Mouse (Mus musculus) heart, adult 11 months (tissue): ENCODE measurements at regions not wholly inside any gene's neighbourhood (a gene's known extent, or its start where the extent isn't known, plus 50 kb on each side); places are given as distances from the start of the nearest gene placed in this dataset.
A peak's percentile ranks its signal among the peaks of the same experiment; 100 is the strongest.

Experiments used
- DNase-seq: peaks from one replicate; pipeline ENCODE4 v3.0.0; 2022

DNA sequence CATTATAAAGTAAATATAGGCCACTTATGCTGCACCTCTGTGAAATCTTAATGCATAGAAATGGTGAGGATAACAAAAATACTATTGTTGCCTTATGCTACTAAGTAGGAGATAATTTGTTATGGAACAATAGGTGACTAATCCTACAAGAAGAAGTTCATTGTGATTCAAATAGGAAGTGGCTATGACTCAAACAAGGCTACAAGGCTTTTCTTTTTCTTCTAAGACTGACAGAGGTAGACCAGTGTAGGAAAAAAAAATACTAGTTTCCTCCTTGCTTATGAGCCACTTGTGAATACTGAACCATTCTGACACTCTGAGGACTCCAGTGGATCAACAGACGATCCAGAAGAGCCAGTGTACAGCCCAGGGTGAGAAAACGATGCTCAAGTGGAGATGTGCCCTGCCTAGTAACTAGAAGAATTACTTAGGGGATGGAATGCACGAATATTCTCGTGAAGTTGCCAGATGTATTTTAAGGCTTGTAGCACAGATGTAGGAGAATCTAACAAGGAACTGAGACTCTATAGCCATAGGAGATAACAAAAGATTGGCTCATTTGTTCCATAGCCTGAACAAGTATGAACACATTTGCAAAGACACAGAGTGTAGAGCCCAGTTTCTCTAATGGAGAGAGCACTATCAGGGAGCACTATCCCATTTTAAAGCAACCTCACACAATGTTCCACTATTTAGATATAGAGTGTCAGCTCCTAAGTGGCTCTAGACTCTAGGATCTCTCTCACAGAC lies 60.3 kb downstream of the Fzd1 start:
- DNase-seq: no peak

DNA sequence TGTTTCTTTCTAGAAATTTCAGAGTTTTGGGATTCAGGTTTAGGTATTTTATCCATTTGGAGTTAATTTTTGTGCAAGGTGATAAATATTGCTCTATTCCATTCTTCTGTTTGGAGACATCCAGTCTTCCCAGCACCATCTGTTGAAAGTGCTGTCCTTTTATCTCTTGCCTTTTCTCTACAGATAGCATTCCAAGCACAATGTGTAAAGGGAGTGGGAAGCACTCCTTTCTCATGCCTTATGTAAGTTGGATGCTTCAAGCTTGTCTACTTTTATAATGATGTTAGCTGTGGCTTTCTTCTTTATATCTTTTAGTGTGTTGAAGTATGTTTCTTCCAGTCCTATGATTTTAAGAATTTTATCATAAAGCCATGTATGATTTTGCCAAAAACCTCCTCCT lies 61.1 kb downstream of the Fzd1 start:
- no peak for DNase-seq

DNA sequence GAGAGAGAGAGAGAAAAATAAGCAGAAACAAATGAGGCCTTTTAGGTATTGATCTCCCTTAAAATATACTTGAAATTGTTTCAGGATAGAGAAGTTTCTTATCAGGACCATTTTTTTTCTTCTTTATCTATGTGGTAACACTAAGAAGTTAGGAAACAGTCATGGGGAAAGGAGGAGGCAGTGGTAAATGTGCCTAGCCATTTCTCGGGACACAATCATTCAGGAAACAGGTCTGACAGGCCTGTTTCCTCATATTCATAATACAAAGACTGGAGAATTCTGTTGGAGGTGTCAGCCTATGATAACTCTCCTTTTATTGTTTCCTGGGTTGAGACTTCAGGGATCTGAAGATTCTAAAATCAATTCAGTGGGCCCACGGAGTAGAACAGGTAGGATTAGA lies 68.7 kb downstream of the Fzd1 start:
- no peak for DNase-seq

DNA sequence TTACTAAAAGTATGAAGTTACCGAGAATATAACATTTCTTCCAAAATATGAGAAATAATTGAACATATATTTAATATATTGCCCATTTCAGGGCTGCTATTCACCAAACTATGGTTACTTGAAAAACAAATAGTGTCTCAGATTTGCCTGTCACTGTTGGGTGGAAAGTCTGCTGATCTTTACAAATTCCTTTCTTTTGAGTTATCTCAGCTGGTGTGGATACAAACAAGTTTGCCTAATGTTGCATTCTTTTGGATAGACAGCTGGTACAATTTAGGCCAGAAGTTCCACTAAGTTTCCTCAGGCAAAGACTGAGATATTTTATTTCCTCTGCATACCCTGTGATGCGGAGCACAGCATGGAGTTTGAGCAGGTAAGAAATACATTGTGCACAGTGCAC lies 82.5 kb downstream of the Fzd1 start:
- no peak for DNase-seq

DNA sequence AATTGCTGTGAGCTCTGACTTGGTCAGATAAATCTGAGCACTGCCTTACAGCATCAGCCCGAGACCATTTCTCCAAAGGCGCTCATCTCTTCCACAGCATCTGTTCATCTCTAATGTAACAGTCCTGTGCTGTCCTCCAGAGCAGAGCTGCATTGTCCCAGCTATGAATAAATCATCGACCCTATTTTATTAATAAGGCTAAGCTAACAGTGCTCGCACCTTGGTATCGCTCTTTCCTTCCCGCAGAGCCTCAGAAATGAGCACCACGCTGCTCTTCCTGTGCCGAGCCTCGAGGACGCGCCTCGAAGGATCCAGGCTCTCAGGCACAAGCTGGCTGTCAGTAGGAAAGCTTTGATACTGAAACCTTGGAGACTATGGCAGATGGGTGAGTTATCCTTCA lies 91.5 kb downstream of the Fzd1 start:
- DNase-seq: no peak

DNA sequence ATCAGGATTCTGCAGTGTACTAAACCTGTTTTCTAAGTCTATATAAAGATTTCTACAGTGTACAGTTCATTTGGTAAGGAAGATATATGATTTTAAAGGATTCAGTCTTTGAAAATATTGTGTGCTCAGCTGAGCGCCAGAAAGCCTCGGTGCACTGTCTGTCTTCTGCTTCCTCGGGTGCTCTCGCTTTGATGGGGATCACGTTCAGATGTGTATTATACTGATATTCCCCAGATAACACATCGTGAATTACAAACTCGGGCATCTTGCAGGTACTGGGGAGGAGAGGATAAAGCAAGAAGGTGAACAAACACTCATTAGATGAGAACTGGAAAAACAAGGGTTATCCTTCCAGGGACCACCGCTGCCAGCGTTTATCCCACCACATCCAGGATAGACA lies 91.9 kb downstream of the Fzd1 start:
- DNase-seq: no peak

DNA sequence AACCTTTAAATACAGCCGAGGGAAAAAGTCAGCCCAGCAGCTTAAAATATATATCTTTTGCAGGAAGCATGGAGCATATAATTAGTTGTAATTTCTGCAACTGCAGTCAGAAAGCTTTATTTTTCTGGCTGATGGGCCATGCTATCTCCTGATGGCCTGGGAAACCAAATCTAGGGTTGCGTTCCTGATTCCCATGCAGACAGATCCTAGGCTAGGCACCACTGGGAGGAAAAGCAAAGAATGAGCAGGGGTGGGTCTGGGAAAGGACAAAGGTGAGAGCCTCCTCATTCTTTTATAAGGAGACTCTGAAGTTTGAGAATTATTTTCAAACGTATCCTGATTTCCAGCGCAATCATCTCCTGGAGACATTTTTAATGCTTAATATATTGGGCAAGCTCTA lies 92.9 kb downstream of the Fzd1 start:
- DNase-seq: no peak

DNA sequence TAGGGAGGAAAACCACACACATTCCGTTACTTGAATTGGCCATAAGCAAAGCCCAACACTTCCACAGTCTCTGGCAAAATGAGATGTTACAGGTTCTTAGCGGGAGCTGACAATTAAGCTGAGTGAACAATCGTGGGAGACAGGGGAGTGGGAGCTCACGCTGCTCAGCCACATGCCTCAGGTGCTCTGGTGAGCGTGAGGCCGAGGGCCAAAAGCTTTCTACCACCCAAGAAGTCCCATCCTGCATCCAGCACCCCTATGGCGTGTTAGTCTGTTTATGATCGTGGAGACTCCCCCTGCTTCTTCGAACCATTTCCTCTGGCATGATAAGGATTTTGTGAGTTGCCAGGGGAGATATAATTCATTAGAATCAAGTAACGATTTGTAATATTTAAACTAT lies 93.3 kb downstream of the Fzd1 start:
- no peak for DNase-seq

DNA sequence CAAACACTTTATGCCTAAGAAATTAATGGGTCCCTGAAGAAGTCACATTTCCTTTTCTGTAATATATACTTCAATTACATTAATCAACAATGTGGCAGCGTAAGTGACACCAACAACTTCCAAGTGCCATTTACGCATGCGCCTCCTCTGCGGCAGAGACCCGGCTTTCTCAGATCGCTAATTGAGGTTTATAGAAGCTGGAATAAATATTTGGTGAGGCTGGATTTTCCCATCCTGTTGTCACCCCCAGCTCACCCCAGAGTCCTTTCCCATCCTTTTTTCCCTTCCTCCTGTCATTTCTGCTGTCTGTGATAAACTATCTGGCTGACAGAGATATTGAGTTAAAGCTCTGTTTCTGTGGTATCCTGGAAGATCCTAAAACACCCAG lies 95.6 kb downstream of the Fzd1 start:
- DNase-seq: no peak

DNA sequence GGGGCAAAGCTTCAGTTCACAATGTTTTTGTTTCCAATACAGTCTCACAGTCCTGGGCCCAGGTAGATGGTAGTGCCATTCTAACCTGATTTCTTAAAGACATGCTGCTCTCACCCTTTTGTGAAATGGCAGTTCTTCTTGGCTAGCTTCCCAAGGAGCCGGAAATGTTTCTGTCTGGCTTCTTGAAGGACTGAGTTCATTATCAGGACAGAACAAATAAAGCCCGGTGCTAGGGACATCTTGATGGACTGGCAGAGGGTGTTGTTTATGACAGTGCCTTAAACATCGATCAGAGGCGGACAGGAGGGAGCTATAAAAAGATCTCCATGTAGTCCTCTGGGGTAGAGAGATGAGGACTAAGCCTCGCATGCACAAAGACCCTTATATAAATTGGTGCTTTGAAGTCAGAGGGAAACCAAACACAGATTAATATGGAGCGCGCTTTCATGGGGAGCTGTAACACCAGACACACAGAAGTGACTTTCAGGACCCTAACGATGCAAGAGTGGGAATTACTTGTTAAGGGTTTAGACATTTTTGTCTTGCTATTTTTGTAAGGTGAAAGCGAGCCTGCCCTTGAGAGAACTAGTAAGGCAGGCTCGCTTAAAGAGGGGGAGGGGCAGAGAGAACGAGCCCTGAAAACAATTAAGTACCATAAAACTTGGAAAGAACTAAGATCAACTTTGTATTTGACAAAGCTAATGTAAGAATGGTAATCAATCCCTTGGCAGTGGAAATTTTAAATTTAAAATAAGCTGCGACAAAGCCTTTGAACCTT lies 96.2 kb downstream of the Fzd1 start:
- no peak for DNase-seq

DNA sequence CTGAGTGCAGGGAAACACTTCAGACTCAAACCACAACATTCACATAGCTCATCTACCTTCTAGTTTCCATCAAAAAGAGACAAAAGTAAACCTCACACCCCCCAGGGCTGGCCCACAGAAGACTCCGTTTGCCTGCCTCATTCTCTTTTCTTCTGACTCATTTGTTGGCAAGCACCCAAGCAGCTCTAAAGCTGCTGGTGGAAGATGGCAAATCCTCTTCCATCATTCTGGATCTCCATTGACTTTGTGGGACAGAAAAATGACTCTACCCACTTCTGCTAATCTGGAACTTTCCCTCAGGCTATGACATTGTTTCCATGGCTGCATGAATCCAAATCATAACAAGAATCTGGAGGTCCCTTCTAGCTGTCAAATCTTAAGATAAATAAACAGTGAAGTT lies 99.9 kb downstream of the Fzd1 start:
- no peak for DNase-seq

DNA sequence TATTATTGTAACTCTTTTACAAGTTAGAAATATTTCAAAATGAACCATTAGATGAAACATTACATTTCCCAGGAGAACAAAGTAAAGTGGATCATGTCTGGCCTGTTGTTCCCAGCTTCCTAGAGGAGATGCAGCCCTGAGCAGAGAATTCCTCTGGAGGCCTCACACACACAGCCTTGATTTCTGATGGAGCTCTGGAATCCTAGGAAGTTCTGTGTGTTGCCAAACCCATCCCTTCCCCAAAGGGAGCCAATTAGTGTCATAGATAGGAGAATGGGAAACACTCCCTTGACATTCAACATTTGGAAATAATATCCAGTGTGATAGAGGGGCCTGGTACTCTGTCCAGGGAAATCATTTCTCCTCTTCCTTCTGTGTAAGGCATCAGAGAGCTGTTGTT lies 103.6 kb downstream of the Fzd1 start:
- peak; percentile 94 for DNase-seq

DNA sequence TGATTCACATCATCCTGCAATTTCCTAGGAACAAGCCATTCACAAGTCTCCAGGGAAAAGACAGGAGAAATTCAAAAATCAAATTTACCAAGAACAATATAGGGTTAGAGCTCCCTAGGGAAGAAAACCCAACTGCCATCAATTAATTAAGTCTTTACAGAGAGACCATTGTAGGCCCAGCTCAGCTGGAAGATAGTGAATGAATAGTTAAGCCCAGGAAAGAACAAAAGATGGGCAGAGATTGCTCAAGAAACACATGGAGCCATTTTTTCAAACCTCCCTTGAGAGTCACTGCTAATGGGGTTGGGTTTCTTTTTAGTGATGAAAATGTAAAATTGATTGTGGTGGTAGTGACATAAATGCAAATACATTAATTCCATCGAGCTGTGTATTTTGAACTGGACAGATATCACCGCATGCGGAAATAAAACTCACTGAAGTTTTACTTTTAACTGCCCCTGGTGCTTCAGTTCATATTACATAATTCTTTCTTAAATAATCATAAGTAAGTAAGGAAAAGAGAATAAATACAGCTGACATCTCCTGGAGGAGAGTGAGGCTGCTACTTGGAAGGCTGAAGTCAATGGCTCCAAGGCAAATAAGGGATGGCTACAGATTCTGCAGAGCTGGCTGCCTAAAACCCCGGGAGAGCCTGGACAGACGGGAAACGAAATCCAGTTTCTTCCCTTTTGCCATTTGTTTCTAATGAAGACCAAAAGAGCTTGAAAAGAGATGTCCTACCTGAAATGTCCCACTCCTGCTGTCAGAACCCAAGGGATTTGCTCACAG lies 106.5 kb downstream of the Fzd1 start:
- no peak for DNase-seq

DNA sequence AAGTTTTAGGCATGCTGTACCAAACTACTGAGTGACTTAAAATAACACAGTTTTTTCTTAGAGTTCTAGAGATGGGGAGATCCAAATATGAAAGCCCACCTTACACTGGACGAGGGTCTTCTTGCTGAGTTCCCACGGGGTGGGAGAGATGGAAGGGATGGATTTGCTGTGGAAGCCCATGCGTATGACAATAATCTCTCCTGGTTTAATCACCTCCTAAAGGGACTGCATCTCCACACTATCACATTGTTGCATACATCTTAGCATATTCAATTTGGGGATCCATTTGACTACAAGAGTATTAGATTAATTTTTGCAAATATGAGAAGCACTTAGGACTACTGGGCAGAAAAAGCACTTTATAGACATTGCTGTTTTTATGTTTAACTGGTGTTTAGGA lies 107.1 kb downstream of the Fzd1 start:
- DNase-seq: no peak

DNA sequence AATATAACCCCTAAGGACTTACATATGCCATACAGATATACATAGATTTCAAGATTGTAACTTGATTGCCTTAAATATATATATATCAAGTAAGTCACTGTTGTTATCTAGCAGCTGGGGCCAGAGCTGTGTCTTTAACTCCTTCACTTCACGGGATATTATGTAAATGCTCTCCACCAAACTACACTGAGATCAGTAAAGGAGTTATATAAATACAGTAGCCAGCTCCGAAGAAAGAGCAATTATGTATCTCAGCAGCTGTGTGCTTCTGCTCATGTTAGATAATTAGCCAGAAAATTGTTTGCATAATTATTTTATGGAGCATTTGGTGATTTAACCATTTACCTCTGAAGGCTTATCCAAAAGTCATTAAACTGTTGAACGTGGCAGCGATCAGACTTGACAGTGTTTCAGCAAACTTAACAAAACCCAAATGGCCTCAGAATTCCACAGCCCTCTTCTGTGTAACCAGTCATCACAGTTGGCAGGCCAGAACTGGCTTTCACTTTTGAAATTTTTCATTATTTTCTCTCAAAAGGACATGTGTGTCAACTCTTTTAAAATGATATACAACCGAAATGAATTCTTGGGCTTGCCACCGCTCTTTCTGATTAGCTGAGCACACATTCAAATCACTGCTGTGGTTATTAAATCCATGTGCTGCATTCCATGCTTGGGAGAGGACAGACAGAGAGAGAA lies 107.8 kb downstream of the Fzd1 start:
- DNase-seq: no peak

DNA sequence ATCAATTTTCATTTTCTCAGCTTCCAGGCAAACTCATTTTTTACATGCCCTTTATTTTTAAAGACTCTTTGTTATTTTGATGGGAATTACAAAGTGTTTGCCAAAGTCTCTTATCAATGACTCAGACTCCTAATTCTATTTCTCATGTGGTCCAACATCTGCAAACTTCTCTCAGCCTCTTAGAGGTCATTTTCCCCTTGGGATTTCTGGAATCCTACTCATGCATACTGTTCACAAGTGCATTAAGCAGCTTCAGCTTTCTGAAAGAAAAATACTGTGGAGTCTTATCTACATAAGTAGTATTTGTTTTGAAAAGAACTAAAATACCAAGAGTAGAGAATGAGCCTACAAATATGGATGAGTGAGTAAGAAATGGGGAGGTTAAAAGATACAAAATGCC lies 116.8 kb downstream of the Fzd1 start:
- DNase-seq: no peak

DNA sequence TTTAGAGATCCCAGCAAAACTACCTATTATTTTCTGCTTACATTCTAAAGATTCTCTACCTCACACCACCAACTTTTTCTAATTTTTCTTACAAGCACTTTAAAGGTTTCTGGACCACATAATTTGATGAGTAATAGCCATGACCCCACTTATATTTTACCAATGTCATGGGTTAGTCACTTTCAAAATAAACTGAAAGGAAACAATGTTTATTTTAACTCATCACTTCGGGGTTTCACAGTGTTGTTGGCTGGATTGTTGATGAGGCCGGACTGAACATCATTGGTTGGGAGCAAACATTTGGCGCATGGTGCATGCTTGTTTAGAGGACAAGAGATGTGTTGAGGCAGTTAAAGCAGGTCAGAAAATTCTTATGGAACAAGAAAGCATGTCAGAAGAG lies 124.1 kb downstream of the Fzd1 start:
- no peak for DNase-seq

DNA sequence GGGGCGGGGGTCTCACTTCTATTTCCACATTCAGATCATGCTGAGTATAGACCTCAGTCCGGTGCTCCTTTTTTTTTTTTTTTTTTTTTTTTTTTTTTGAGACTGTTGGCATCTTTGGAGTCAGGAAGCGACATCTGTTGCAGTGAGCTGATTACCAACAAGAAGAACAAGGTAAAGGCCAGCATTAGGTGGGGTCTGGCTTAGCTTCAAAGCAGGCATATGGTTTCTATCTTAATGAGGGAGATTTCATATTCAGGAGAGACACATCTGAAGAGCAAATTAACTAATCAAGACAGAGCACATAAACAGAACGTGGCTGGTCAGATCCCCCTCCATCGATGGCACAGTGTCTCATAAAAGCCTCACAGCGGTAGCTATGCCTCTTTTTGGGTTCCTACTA lies 132.6 kb downstream of the Fzd1 start:
- no peak for DNase-seq

DNA sequence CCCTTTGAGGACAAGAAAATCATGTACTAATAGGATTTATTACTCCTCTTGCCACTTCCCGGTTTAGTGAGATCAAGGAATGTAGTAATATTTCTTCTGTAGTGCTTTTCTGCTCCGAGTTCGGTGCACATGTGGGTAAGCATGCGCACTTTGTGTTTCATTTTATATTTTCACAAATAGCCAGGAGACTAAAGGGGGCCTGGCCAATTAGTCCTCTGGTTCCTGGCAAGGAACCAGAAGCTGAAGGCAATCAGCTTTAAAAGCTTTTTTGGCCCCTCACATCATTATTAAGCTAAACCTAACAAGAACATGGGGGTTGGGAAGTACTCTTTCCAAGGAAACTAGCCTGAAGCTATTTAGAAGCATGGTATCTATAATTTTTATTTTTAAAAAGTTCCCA lies 134.2 kb downstream of the Fzd1 start:
- DNase-seq: no peak

DNA sequence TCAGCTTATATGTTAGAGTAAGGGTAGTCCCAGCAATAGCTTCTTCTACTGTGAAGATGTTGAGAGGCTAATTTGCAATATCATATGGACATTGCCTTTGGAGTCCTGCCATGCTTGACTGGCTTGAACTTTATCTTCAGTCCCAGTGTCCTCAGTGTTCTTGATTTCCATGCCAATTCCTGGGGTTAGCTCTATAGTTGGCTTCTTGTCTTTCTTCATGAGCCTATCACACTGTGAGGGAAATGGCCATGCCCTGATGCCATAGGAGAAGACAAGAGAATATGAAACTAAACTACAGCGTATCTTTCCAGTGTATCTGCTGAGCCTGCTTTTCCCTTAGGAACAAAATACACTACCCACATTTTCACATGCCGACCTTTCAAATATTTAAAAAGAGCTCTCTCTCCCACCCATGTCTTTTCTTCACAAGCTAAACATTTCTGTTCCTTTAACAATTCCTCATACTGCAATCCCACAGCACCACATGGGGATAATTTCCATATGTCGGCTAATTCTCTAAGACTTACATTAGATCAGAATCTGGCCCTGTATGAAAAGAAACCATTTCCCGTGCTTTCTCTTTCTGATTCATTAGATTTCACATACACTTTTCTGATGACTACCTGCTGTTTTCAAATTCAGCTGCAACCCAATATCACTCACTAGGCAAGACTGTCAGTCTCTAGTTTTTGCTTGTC lies 137.2 kb downstream of the Fzd1 start:
- DNase-seq: no peak

DNA sequence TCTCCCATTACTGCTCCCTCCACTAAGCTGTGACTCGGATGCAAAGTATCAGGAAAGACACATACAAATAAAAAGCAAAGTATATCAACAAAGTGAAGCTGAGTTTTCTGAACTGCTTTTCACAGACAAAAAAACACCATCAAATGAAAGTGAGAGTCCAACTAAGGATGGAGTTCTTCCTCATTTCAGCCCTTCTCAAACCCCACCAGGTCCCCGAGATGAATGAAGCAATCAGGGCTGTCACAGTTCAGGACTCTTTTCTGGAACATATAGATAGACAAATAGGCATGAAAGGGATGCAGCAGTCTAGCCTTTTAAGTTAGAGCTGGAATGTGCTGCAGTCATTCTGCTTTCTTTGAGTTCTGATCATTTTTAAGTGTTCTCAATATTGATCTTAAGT lies 142.6 kb downstream of the Fzd1 start:
- DNase-seq: no peak

DNA sequence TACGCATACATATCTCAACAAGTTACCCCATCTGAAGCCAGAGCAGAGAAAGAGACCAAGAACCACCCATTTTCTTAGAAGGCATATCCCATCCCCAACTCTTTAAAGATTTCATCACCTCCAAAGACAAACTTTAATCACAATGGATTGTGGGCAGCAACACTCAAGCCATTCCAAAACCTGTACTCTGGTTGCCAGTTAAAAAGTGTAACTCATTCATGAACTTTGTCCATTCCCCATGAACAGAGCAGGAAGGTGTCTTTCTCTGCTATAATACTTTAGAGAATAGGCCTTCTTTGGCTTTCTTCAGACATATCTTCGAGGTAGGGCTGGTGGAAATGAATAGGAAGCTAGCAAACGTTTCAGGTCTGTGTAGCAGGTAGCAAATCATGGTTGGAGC lies 160.4 kb downstream of the Fzd1 start:
- no peak for DNase-seq

DNA sequence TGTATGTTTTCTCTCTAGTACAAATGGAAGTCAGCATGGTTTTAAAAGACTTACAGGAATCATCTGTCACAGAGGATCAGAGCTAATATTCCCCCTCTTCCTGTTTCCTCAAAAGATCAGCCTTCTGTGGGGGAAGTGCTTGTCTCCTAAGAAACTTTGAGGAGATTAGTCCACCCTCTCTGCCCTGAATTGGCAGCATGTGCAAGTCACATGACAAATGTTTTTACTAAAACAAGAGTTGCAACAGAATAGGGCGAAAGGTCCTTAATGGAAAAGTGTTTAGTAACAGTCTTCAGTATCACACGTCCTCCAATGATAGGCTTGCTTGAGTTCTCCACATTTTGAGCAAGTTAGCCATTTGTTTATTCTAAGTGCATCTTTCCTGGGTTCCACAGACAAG lies 162.8 kb downstream of the Fzd1 start:
- DNase-seq: no peak
